Comparison of ENCODE assay signal across 13 mouse cellular contexts in genomic region chr12:40814659-40815363, GRCm38 (mm10).
DNase-seq lines count a peak whose midpoint lies in the region; ATAC-seq and TF ChIP-seq lines count a peak whose summit lies in the region.
"Had no signal": no experiment of that assay in that cellular context is flagged by ENCODE, and none has a peak within 500 bp of the region (broad histone marks: within the 10 kb centered on the region; RNA-seq: fewer than 3 reads in every experiment).

No protein-coding gene starts in this region.

- no peak overlapping the region for H3K4me2 ChIP-seq in liver, embryonic 14.5 days (ENCODE audit: low read depth)
- no peak overlapping the region for H3K4me2 ChIP-seq in liver, embryonic 11.5 days
- H3K4me2 ChIP-seq: embryonic facial prominence, embryonic 13.5 days; liver, embryonic 13.5 days had no signal

- ATAC-seq in liver, embryonic 14.5 days (ENCODE audit: insufficient read depth): no peak
- no peak for ATAC-seq in liver, embryonic 11.5 days (replicated peaks; ENCODE audit: low FRiP score)
- ATAC-seq in megakaryocyte, adult 5-6 weeks (ENCODE audit: poor library complexity, severe bottlenecking): no peak

- H3K4me3 ChIP-seq in gastrocnemius, adult 2 months: no peak overlapping the region
- no peak overlapping the region for H3K4me3 ChIP-seq in liver, embryonic 14.5 days (ENCODE audit: insufficient read depth in 1 of 2, low read depth in 2 of 2, low read length in 2 of 2)
- H3K4me3 ChIP-seq in liver, embryonic 11.5 days (ENCODE audit: low read depth, low read length): no peak overlapping the region
- H3K4me3 ChIP-seq: embryonic facial prominence, embryonic 13.5 days; liver, embryonic 13.5 days had no signal

- no peak for TF ChIP-seq EP300 in liver, embryonic 14.5 days (IDR thresholded peaks at IDR 0.05; ENCODE audit: low read depth)

- no peak overlapping the region for H3K27ac ChIP-seq in gastrocnemius, adult 2 months
- no peak overlapping the region for H3K27ac ChIP-seq in liver, embryonic 14.5 days
- H3K27ac ChIP-seq in liver, embryonic 11.5 days (ENCODE audit: low read depth, low read length): no peak overlapping the region
- H3K27ac ChIP-seq: embryonic facial prominence, embryonic 13.5 days; liver, embryonic 13.5 days had no signal

- DNase-seq in gastrocnemius, adult 2 months: no peak
- no peak for DNase-seq in gastrocnemius, adult 18-20 months (ENCODE audit: low spot score)
- DNase-seq in liver, embryonic 14.5 days (ENCODE audit: low read depth in 3 of 3, low spot score in 3 of 3): no peak
- DNase-seq in liver, embryonic 11.5 days (ENCODE audit: low spot score): no peak
- DNase-seq in A20 (ENCODE audit: low read depth, low spot score): peak; percentile 6
- peak; percentile 50 for DNase-seq in NIH3T3 (ENCODE audit: low read depth)
- no peak for DNase-seq in right cerebral cortex, adult 2 months (ENCODE audit: low spot score in 2 of 2)
- DNase-seq: cerebellum, adult 9-11 months; kidney, adult 18-20 months; liver, embryonic 13.5 days; spleen, adult 18-20 months had no signal

- no peaks in the 10 kb centered on the region for H3K9me3 ChIP-seq in liver, embryonic 14.5 days (ENCODE audit: control insufficient read depth, low read length)
- H3K9me3 ChIP-seq in liver, embryonic 11.5 days (ENCODE audit: control insufficient read depth, low read length): no peaks in the 10 kb centered on the region
- H3K9me3 ChIP-seq: embryonic facial prominence, embryonic 13.5 days; liver, embryonic 13.5 days had no signal

- intact Hi-C loops in gastrocnemius, adult 2 months (cut with DNase I): loop anchor here (10.0 kb wide), 1 partner anchor 640 kb away; no protein-coding TSS in a partner anchor

- no peaks in the 10 kb centered on the region for H3K4me1 ChIP-seq in liver, embryonic 14.5 days (replicated peaks; ENCODE audit: control insufficient read depth in 2 of 2, insufficient read depth in 2 of 2, low read length in 1 of 2)
- no peaks in the 10 kb centered on the region for H3K4me1 ChIP-seq in liver, embryonic 11.5 days (replicated peaks; ENCODE audit: control insufficient read depth, insufficient read depth, low read length)
- H3K4me1 ChIP-seq: embryonic facial prominence, embryonic 13.5 days; liver, embryonic 13.5 days had no signal

- TF ChIP-seq CTCF in gastrocnemius, adult 2 months (IDR thresholded peaks at IDR 0.05): peak; percentile 80
- TF ChIP-seq CTCF in liver, embryonic 14.5 days (IDR thresholded peaks at IDR 0.05; ENCODE audit: low read depth): peak; percentile 23; the same call in 1 of the 2 replicates

- H3K36me3 ChIP-seq in liver, embryonic 14.5 days (replicated peaks; ENCODE audit: control insufficient read depth, insufficient read depth, low read depth): no peaks in the 10 kb centered on the region
- H3K36me3 ChIP-seq in liver, embryonic 11.5 days (ENCODE audit: control insufficient read depth, insufficient read depth, low read length): no peaks in the 10 kb centered on the region
- H3K36me3 ChIP-seq: liver, embryonic 13.5 days had no signal

- no peaks in the 10 kb centered on the region for H3K27me3 ChIP-seq in liver, embryonic 14.5 days (ENCODE audit: control insufficient read depth, insufficient read depth, low read length)
- H3K27me3 ChIP-seq in liver, embryonic 11.5 days (replicated peaks; ENCODE audit: control insufficient read depth, insufficient read depth, low read length): no peaks in the 10 kb centered on the region
- H3K27me3 ChIP-seq: embryonic facial prominence, embryonic 13.5 days; liver, embryonic 13.5 days had no signal

- H3K9ac ChIP-seq in liver, embryonic 14.5 days (replicated peaks): no peak overlapping the region
- no peak overlapping the region for H3K9ac ChIP-seq in liver, embryonic 11.5 days (ENCODE audit: low read depth, low read length)
- H3K9ac ChIP-seq: embryonic facial prominence, embryonic 13.5 days; liver, embryonic 13.5 days had no signal

Comparison
In these comparisons a context has a peak if more than half of its experiments do, and no peak if none do; other contexts are left out.
1. DNase-seq: peak in A20 (single experiment) and NIH3T3 (single experiment); none in gastrocnemius, adult 2 months (single experiment), gastrocnemius, adult 18-20 months (single experiment), liver, embryonic 14.5 days (0 of 3), liver, embryonic 11.5 days (single experiment) and right cerebral cortex, adult 2 months (0 of 2).